Comparison of ENCODE assay signal across 21 mouse cellular contexts in the genomic region with DNA sequence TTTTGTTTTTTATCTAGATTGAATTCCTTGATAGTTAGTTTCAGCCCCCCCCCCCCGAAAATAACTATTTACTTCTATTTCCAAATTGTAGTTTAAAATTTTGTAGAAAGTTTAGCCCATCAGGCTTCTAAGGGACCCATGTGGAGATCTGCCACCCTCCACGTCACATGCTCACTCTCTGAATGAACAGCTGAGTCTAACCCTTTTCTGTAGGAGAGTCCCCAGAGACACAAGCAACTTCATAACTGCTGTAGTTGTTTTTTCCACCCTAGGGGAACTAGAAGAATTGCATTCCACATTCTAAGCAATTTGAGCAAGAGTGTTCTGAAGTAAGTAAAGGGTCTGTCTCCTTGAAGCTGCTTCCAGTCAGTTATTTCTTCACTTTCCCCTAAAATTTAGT.
"Had no signal": no experiment of that assay in that cellular context is flagged by ENCODE, and none has a peak within 500 bp of the region (broad histone marks: within the 10 kb centered on the region; RNA-seq: fewer than 3 reads in every experiment).

No protein-coding gene starts in this region.

- H3K27ac ChIP-seq: kidney, postnatal 0 days; left cerebral cortex, adult 2 months; limb, embryonic 12.5 days; liver, embryonic 12.5 days; liver, embryonic 15.5 days; lung, embryonic 15.5 days; macrophage; midbrain, embryonic 12.5 days; midbrain, embryonic 15.5 days; neural tube, embryonic 13.5 days had no signal

- H3K4me2 ChIP-seq: limb, embryonic 12.5 days; liver, embryonic 12.5 days; liver, embryonic 15.5 days; lung, embryonic 15.5 days; midbrain, embryonic 12.5 days; midbrain, embryonic 15.5 days; neural tube, embryonic 13.5 days had no signal

- H3K9ac ChIP-seq: limb, embryonic 12.5 days; liver, embryonic 12.5 days; liver, embryonic 15.5 days; lung, embryonic 15.5 days; midbrain, embryonic 12.5 days; midbrain, embryonic 15.5 days; neural tube, embryonic 13.5 days had no signal

- H3K4me1 ChIP-seq: limb, embryonic 12.5 days; liver, embryonic 12.5 days; liver, embryonic 15.5 days; lung, embryonic 15.5 days; midbrain, embryonic 15.5 days had no signal

- ATAC-seq: liver, embryonic 12.5 days; midbrain, embryonic 15.5 days had no signal

- DNase-seq: kidney, adult 18-20 months; kidney, adult 9 months; kidney, postnatal 25 days; layer of hippocampus, postnatal 36 days; liver; lung, adult 18-20 months; lung, postnatal 14 days; retina, postnatal 1 day; right cerebral cortex, postnatal 25 days; thymus, adult 18-20 months; thymus, postnatal 36 days had no signal

- H3K27me3 ChIP-seq: limb, embryonic 12.5 days; liver, embryonic 12.5 days; liver, embryonic 15.5 days; lung, embryonic 15.5 days; midbrain, embryonic 12.5 days; midbrain, embryonic 15.5 days; neural tube, embryonic 13.5 days had no signal

- H3K4me3 ChIP-seq: left cerebral cortex, adult 2 months; limb, embryonic 12.5 days; liver, embryonic 12.5 days; liver, embryonic 15.5 days; lung, embryonic 15.5 days; midbrain, embryonic 12.5 days; midbrain, embryonic 15.5 days; neural tube, embryonic 13.5 days had no signal

- H3K36me3 ChIP-seq: limb, embryonic 12.5 days; liver, embryonic 12.5 days; liver, embryonic 15.5 days; lung, embryonic 15.5 days; midbrain, embryonic 12.5 days; midbrain, embryonic 15.5 days; neural tube, embryonic 13.5 days had no signal

- H3K9me3 ChIP-seq: limb, embryonic 12.5 days; liver, embryonic 12.5 days; liver, embryonic 15.5 days; lung, embryonic 15.5 days; midbrain, embryonic 12.5 days; midbrain, embryonic 15.5 days; neural tube, embryonic 13.5 days had no signal
